Mouse (Mus musculus) lung, adult 2 months (tissue): Measurements from ENCODE around the gene Nutf2.

Experiments used
- CTCF ChIP-seq: fragments of 200-500 bp; IDR thresholded peaks from 2 replicates; pipeline ENCODE4 v1.5.1; 2011; ENCODE audit warnings: mild to moderate bottlenecking, low read length, control low read depth; ENCODE audit not compliant: insufficient read depth
- POLR2A ChIP-seq: fragments of 200-500 bp; IDR thresholded peaks from 2 replicates; pipeline ENCODE4 v1.6.1; 2011; ENCODE audit warnings: low read depth, mild to moderate bottlenecking, control low read depth, low read length, borderline replicate concordance; ENCODE audit errors: extremely low read depth

DNA sequence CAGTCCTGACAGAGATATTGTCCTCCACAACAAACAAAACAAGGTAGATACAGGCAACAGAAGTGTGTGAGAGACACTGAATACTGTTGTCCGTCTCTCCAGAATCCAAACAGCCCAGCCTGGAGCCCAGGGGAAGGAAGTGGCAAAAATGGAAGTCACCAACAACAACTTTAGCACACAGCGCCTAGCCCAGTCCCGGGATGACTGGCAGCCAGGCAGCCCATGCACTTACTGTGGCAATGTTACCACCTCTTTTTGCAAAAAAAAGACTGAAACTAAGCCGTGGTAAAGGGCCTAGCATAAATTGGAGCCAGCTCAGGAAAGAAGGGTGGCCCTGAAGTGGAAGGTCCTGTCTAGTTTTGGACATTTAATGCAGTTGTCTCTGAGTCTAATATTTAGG lies 34.0 kb upstream of the Nutf2 start:
- no peak for TF ChIP-seq CTCF
- TF ChIP-seq POLR2A, result no peak
